ENCODE assay signal across 10 mouse cellular contexts in the genomic region with DNA sequence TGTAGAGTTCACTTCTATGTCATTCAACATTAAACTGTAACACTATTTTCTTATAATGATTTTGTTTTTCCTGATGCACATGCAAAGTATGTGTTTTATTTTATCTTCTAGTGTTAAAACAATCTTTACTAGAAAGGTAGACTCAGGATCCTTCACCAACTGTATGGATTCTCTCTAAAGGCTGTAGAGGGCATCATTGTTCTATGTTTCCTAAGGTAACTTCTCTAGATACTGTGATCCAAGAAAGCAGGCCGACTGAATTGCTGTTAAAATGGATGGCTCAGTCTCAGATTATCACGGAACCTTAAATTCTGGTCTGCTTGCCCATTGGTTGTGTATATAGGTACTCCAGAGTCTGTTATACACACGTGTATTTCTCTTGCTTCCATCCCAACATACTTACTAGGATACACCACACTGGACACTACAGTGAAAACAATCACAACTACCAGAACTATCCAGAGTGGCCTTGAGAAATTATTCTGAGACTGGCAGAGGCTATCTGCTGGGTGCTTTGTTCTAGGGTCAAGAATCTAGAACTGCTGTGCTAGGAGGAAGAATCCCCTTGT. TPM values are rescaled to one million over a fixed set of nuclear protein-coding genes. Genes with fewer than 3 reads are reported as not detected.
DNase-seq lines count a peak whose midpoint lies in the region; ATAC-seq and TF ChIP-seq lines count a peak whose summit lies in the region.
"Had no signal": no experiment of that assay in that cellular context is flagged by ENCODE, and none has a peak within 500 bp of the region (broad histone marks: within the 10 kb centered on the region; RNA-seq: fewer than 3 reads in every experiment).

No protein-coding gene starts in this region.

- peak; percentile 76 for TF ChIP-seq CTCF in left cerebral cortex, adult 2 months (IDR thresholded peaks at IDR 0.05)

- intact Hi-C loops in left cerebral cortex, adult 2 months (cut with DNase I) = loop anchor here (2.0 to 10.0 kb wide), 3 partner anchors 170 to 1028 kb away; no protein-coding TSS in a partner anchor

- H3K9ac ChIP-seq in forebrain, embryonic 11.5 days (ENCODE audit: low read length) = no peak overlapping the region
- H3K9ac ChIP-seq in midbrain, embryonic 16.5 days (ENCODE audit: low read depth, low read length) = no peak overlapping the region
- H3K9ac ChIP-seq: heart, embryonic 13.5 days; stomach, embryonic 15.5 days had no signal

- H3K4me2 ChIP-seq in forebrain, embryonic 11.5 days (ENCODE audit: low read depth, low read length, severe bottlenecking) = no peak overlapping the region
- no peak overlapping the region for H3K4me2 ChIP-seq in midbrain, embryonic 16.5 days (ENCODE audit: low read length)
- H3K4me2 ChIP-seq: heart, embryonic 13.5 days; stomach, embryonic 15.5 days had no signal

- H3K4me3 ChIP-seq in left cerebral cortex, adult 2 months = no peak overlapping the region
- no peak overlapping the region for H3K4me3 ChIP-seq in forebrain, embryonic 11.5 days (ENCODE audit: low read depth, low read length)
- H3K4me3 ChIP-seq in midbrain, embryonic 16.5 days (ENCODE audit: low read depth, low read length) = no peak overlapping the region
- H3K4me3 ChIP-seq: heart, embryonic 13.5 days; stomach, embryonic 15.5 days had no signal

- no peak for DNase-seq in cerebellum, postnatal 25 days
- no peak for DNase-seq in left cerebral cortex, adult 2 months (ENCODE audit: extremely low spot score in 1 of 2, low spot score in 2 of 2)
- no peak for DNase-seq in left cerebral cortex, adult 18-20 months (ENCODE audit: low spot score in 2 of 2)
- DNase-seq in forebrain, embryonic 11.5 days (ENCODE audit: low spot score) = no peak
- DNase-seq in thymus, postnatal 4 days = no peak
- no peak for DNase-seq in frontal cortex, postnatal 10 days (ENCODE audit: low spot score in 2 of 2)

- 65% methylated on average over 3 of the region's 3 CpGs for WGBS in forebrain, embryonic 11.5 days
- 44% methylated on average over 3 of the region's 3 CpGs for WGBS in midbrain, embryonic 16.5 days

- H3K36me3 ChIP-seq in forebrain, embryonic 11.5 days (ENCODE audit: control insufficient read depth, insufficient read depth, low read length) = no peaks in the 10 kb centered on the region
- H3K36me3 ChIP-seq in midbrain, embryonic 16.5 days (ENCODE audit: control insufficient read depth, insufficient read depth, low read length) = no peaks in the 10 kb centered on the region
- H3K36me3 ChIP-seq: heart, embryonic 13.5 days; stomach, embryonic 15.5 days had no signal

- H3K9me3 ChIP-seq in forebrain, embryonic 11.5 days (ENCODE audit: control insufficient read depth, low read length) = no peaks in the 10 kb centered on the region
- H3K9me3 ChIP-seq in midbrain, embryonic 16.5 days (replicated peaks; ENCODE audit: control insufficient read depth, low read length, poor library complexity, severe bottlenecking) = no peaks in the 10 kb centered on the region
- H3K9me3 ChIP-seq: heart, embryonic 13.5 days; stomach, embryonic 15.5 days had no signal

- H3K4me1 ChIP-seq in forebrain, embryonic 11.5 days (replicated peaks; ENCODE audit: control insufficient read depth, insufficient read depth, low read length) = peaks cover 2% of the 10 kb centered on the region; the same call in 1 of the 2 replicates
- no peaks in the 10 kb centered on the region; the same call in 1 of the 2 replicates for H3K4me1 ChIP-seq in midbrain, embryonic 16.5 days (ENCODE audit: control insufficient read depth, insufficient read depth, low read length)

- no peak overlapping the region for H3K27ac ChIP-seq in left cerebral cortex, adult 2 months
- no peak overlapping the region for H3K27ac ChIP-seq in forebrain, embryonic 11.5 days (ENCODE audit: low read depth, low read length)
- no peak overlapping the region for H3K27ac ChIP-seq in midbrain, embryonic 16.5 days (ENCODE audit: low read length)
- H3K27ac ChIP-seq: heart, embryonic 13.5 days; stomach, embryonic 15.5 days had no signal

- peak; percentile 74 for ATAC-seq in cerebellum, adult (ENCODE audit: insufficient number of reproducible peaks, low FRiP score, low TSS enrichment)
- 0 out of 2 replicates have a peak, but pooled peaks have one; percentile 47 for ATAC-seq in forebrain, embryonic 11.5 days (replicated peaks; ENCODE audit: low FRiP score)
- ATAC-seq in midbrain, embryonic 16.5 days = peak; percentile 84

- no peaks in the 10 kb centered on the region for H3K27me3 ChIP-seq in forebrain, embryonic 11.5 days (ENCODE audit: control insufficient read depth, insufficient read depth, low read length)
- no peaks in the 10 kb centered on the region for H3K27me3 ChIP-seq in midbrain, embryonic 16.5 days (ENCODE audit: control insufficient read depth, insufficient read depth, low read depth, low read length)
- H3K27me3 ChIP-seq: heart, embryonic 13.5 days; stomach, embryonic 15.5 days had no signal

RNA-seq across cellular contexts. Expression of a gene that starts 23.2 kb away (rescaled TPM):
- 10 to 100 TPM; 18.4 to 22.8 TPM for total RNA-seq in left cerebral cortex, adult 2 months (2021)
- 10 to 100 TPM; 14.1 to 20.4 TPM for total RNA-seq in left cerebral cortex, adult 18-20 months (2021)
- 22.9 and 28.1 TPM in 2 replicates for polyA plus RNA-seq in forebrain, embryonic 11.5 days (2014; fragmentation: Nextera tagmentation; extraction: Ambion mirVana)
- polyA plus RNA-seq in midbrain, embryonic 16.5 days (2015; fragmentation: Nextera tagmentation; extraction: Ambion mirVana) = 16.6 and 17.0 TPM in 2 replicates

RNA-seq across cellular contexts. Expression of a gene that starts 23.2 kb away (rescaled TPM):
- total RNA-seq in left cerebral cortex, adult 2 months (2021) = 10 to 100 TPM; 22.0 to 27.1 TPM
- 10 to 100 TPM; 28.5 to 29.5 TPM for total RNA-seq in left cerebral cortex, adult 18-20 months (2021)
- 13.6 and 14.5 TPM in 2 replicates for polyA plus RNA-seq in forebrain, embryonic 11.5 days (2014; fragmentation: Nextera tagmentation; extraction: Ambion mirVana)
- polyA plus RNA-seq in midbrain, embryonic 16.5 days (2015; fragmentation: Nextera tagmentation; extraction: Ambion mirVana) = 12.1 and 12.8 TPM in 2 replicates

RNA-seq across cellular contexts. Expression of a gene that starts 23.4 kb away (rescaled TPM):
- total RNA-seq in left cerebral cortex, adult 2 months (2021) = 1 to 10 TPM; 8.2 to 8.3 TPM
- total RNA-seq in left cerebral cortex, adult 18-20 months (2021) = 1 to 10 TPM; 8.1 to 8.3 TPM
- 9.7 and 10.5 TPM in 2 replicates for polyA plus RNA-seq in forebrain, embryonic 11.5 days (2014; fragmentation: Nextera tagmentation; extraction: Ambion mirVana)
- polyA plus RNA-seq in midbrain, embryonic 16.5 days (2015; fragmentation: Nextera tagmentation; extraction: Ambion mirVana) = 13.2 and 15.7 TPM in 2 replicates

RNA-seq across cellular contexts. Expression of a gene that starts 28.9 kb away (rescaled TPM):
- total RNA-seq in left cerebral cortex, adult 2 months (2021) = 10 to 100 TPM in 1 of 2 experiments, 1 to 10 TPM in 1; 9.6 to 10.8 TPM
- total RNA-seq in left cerebral cortex, adult 18-20 months (2021) = 10 to 100 TPM; 26.9 to 32.8 TPM
- 31.8 and 34.0 TPM in 2 replicates for polyA plus RNA-seq in forebrain, embryonic 11.5 days (2014; fragmentation: Nextera tagmentation; extraction: Ambion mirVana)
- 17.8 and 27.2 TPM in 2 replicates for polyA plus RNA-seq in midbrain, embryonic 16.5 days (2015; fragmentation: Nextera tagmentation; extraction: Ambion mirVana)
